Mouse (Mus musculus) heart, postnatal 0 days (tissue): ENCODE results near the gene Ppp1r16b.

Source experiments
- CTCF ChIP-seq: IDR thresholded peaks from 2 replicates; pipeline ENCODE4 v1.5.1; 2016; ENCODE audit warnings: antibody characterized with exemption, control low read depth, low read depth
- EP300 ChIP-seq: IDR thresholded peaks from 2 replicates; pipeline ENCODE4 v1.6.1; 2016; ENCODE audit warnings: antibody characterized with exemption, low read depth

GRCm38 (mm10) chr2:158777490-158777889, 112.3 kb downstream of the Ppp1r16b start:
- no peak for TF ChIP-seq CTCF
- TF ChIP-seq EP300 = no peak
